Mouse (Mus musculus): ENCODE data around the gene Srp9.

The Srp9 gene

DNA sequence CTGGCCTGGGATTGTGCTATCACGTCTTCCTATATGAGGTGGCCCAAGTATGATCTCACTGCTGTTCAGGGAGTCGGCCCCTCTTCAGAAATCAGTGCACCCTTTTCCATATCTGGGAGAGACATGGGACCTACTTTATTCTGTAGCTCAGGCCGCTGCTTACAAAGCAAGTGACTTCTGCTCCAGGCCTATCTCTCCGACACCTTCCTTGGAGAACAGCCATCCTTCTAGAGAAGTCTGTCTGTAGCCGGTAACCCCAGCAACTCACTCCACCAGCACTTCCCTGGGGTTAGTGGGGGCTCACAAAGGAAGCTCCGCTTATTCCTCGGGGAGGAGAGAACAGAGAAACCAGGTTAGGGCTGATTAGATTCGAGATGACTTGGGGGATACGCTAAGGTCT lies 17.3 kb upstream of the Srp9 start:
- DNase-seq (ENCODE audit: low spot score) = no peak

DNA sequence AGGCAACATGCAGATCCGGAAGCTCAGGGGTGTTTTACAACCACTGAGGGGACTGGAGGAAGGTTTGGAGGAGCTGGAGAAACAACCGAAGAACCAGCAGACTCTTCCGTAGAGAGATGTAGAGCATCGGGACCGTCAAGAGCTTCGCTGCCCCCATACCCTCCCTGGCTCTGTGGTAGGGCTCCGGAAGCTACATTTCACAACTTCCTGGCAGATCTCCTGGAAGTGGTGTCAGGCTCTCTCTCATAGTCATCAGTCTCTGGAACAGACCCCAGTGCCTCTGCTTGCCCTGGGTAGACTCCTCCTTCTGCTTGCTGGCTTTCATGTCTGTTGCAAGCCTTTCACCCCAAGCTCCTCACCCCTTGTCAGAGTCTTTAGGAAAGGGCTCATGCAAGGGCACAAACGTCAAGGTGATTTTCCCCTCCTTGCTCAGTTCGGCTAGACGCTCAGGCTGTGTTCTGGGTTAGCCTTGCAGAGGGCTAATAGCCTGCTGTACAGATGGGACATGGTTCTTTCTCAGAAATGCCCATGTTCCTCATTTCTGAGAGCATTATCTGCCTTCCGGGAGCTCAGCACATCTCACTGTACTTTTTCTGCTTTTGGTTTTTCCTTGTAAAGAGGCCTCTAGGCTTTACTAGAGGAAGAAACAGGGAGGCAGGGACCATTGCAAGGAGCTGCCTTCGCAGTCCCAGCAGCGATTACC lies 16.0 kb upstream of the Srp9 start:
- peak; percentile 48 for DNase-seq (ENCODE audit: low spot score)

- DNase-seq (ENCODE audit: low spot score) = no peak
Observed at GRCm38 (mm10) chr1:182110185-182110584, 14.4 kb upstream of the Srp9 start.

DNA sequence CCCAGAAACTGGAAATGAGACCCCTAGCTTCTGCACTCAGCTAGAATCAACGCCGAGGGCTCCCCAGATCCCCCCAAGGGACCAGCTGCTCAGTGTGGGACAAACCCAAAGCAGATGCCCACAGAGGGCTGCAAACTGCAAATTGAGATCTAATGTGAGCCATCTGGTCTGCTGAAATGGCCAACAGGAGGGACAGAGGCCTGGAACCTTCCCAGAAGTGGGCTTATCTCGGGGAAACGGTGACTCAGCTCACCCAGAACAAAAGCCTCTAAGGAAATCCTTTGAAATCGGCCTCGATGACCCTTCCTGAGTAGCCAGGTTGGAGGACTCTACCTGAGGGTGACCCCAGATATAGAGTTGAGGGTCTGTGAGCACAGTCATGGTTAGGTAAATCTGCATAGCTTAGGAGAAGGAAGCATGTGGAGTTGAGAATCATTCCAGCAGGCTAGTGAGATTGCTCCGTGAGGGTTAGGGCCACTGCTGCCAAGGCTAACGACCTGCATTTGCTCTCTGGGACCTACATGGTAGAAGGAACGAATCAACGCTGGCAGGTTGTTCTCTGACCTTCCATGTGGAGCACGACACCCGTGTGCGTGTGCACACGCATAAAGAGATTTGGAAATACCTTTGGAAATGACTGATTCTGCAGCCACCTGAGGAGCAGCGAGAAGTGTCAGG lies 13.7 kb upstream of the Srp9 start:
- no peak for DNase-seq (ENCODE audit: low spot score)

- DNase-seq (ENCODE audit: low spot score) = no peak
Observed at GRCm38 (mm10) chr1:182111386-182112317, 12.9 kb upstream of the Srp9 start.

- no peak for DNase-seq (ENCODE audit: low spot score)
Observed at GRCm38 (mm10) chr1:182112385-182112784, 12.2 kb upstream of the Srp9 start.

GRCm38 (mm10) chr1:182113131-182113530 lies 11.4 kb upstream of the Srp9 start:
- DNase-seq (ENCODE audit: low spot score) = no peak

GRCm38 (mm10) chr1:182113587-182114500 lies 10.7 kb upstream of the Srp9 start:
- DNase-seq (ENCODE audit: low spot score) = no peak

DNA sequence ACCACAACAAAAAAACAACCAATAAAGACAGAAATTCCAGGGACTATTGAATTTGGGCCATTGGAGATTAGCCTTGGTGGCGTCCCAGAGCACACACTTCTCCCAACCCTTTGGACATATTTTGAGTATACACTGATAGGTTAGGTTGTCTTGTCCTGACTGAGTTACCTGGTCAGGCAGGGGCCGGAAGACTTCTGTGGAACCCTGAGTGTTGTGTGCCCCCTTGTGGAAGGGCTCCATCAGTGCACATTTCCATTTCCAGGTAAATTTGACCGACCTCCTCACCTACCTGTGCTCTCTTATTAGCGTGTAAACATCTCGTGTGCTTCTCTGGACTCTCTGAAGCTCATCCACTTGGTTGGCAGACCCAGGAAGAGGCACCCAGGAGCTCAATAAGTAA lies 9.3 kb upstream of the Srp9 start:
- DNase-seq (ENCODE audit: low spot score) = peak; percentile 54

GRCm38 (mm10) chr1:182115651-182116408 lies 8.7 kb upstream of the Srp9 start:
- peak; percentile 72 for DNase-seq (ENCODE audit: low spot score)

DNA sequence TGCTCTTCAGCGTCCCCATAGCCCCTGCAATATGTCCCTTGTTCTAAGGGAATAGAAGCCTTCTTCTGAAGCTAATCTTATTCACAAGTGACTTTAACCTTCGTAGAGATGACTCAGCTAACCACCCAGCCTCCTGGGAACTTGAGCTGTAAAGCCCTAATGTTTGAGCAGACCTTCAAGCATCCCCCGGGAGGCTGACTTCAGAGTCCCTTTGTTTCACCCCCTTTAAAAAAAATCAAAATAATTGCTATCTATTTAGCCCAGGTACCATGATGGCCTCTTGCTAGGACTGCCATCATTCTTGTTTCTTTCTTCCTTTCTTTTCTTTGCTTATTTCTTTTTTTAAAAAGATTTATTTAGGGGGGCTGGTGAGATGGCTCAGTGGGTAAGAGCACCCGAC lies 2.1 kb upstream of the Srp9 start:
- DNase-seq (ENCODE audit: low spot score) = no peak

- DNase-seq (ENCODE audit: low spot score) = peak; percentile 89
Observed at GRCm38 (mm10) chr1:182124924-182125368, 409 bp downstream of the Srp9 start.

GRCm38 (mm10) chr1:182130830-182131229 lies 6.3 kb downstream of the Srp9 start:
- DNase-seq (ENCODE audit: low spot score) = peak; percentile 28

DNA sequence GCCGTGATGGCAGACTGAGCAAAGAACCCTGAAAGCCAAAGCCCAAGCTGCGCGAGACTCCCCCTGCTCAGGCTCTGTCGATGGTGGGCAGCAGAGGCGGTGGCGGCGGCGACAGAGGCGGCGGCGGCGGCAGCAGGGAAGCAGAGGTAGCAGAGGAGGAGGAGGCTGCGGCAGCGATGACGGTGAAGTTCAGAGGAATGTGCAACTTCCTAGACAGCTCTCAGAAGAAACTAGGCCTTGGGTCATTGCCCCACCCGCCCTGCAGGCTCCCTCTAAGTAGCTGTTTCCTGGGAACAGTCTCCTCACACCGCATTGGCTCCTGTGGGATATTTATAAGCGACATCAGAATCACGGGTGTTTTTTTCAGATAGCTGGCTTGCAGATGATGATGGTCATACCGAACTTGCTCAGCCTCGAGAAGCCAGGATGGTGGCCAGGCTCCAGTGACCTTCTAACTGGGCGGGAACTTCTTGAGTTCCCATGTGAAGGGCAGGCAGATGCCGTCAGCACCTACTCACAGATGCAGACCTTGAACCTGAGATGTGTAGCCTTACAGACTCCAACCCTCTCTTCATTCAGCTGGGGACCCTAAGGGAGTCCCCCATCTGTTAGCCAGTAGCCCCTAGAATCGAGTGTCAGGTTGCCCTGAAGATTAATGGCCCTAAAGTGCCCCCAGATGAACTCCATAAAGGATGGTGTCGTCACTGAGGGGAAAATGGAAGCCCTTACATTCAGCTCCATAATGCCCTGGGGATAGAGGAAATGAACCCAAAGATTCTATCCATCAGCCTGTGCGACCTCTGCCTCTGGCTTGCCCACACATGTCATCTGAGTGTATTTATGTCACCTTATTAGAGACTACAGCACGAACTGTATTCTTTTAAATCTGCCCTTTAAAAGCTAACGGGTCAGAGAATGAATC lies 12.9 kb downstream of the Srp9 start:
- no peak for DNase-seq (ENCODE audit: low spot score)

DNA sequence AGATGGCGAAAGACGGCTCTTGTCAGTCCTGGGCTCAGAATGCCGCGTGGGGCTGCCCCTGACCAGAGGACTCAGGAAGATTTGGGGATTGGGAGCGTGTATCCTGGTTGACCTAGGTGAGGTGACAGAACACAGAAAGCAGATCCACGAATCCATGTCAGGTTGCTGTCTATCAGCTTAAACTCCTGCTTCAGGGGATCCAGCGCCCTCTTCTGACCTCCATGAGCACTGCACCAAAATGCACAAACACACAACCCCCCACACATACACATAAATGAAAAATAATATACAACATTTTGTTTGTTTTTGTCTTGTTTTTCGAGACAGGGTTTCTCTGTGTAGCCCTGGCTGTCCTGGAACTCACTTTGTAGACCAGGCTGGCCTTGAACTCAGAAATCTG lies 13.6 kb downstream of the Srp9 start:
- no peak for DNase-seq (ENCODE audit: low spot score)

DNA sequence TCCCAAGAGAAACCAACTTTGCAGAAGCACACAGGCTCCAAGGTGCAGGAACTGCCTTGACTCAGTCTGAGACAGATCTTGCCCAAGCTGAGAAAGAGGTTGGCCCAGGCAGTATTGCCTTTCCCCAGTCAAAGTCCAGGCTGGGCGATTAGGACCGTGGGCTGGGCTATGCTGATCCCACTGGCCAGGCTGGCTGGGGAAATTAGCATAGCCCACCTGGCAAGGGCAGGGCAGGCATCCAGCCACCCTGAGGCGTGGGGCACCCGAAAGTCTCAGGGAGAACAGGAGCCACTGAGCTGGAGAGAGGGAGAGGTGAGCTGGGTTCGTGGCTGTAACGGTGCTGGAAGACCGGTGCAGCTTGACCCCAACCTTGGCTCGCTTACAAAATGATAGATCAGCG lies 15.4 kb downstream of the Srp9 start:
- no peak for DNase-seq (ENCODE audit: low spot score)

DNA sequence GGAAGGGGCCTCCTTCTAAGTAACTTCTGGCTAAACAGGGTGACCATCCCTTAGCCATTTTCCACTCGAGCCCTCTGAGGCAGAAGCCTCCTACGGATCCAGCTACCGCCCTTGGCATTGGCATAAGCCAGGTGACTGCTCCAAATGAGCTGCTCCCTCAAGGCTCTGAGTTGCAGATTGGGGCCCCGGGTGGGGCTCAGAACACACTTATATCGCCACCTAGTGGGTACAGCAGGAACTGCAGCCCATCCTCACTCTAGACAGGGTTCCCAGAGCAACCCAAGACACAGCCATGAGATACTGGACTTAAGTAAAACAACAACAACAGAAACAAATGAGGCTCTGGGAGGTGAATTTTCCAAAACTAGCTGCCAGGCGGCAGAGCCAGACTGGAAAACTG lies 15.8 kb downstream of the Srp9 start:
- peak; percentile 71 for DNase-seq (ENCODE audit: low spot score)

GRCm38 (mm10) chr1:182142725-182143124 lies 18.2 kb downstream of the Srp9 start:
- DNase-seq (ENCODE audit: low spot score) = no peak

DNA sequence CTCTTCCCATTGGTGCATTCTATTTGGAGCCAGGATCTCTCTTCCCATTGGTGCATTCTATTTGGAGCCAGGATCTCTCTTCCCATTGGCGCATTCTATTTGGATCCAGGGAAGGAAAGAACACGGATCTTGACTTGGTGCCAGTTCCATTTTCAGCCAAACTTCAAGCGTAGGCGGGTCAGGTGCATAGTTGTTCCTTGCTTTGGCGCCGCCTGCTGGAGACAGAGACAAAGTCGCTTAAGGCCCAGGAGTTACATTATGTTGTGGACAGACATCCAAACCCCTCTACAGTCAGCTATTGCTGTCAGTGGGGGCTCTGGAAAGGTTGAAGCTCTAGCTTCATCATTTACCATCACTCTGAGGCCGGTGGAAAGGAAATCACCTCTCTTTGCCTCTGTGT lies 18.8 kb downstream of the Srp9 start:
- DNase-seq (ENCODE audit: low spot score) = peak; percentile 10

DNA sequence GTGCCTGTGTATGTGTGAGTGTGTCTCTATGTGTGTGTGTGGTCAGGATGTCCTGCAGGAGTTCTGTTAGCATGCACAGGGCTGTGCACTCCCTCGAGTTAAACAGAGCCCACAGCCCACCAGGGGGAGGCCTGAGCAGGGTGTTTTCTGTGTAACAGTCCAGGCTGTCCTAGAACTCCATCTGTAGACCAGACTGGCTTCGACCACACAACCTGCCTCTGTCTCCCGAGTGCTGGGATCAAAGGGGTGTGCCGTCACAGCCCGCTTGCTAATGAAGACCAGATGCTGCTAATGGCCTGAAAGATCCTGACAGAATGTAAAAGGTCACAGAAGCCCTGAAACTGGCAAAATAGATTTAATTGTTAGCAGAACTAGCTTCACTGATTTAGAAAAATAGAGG lies 21.0 kb downstream of the Srp9 start:
- no peak for DNase-seq (ENCODE audit: low spot score)

Data from lung, postnatal 25 days (tissue).